7 mouse cellular contexts compared by ENCODE assay signal in genomic region chr10:127264971-127265370, GRCm38 (mm10). TPM values are rescaled to one million over a fixed set of nuclear protein-coding genes. Genes with fewer than 3 reads are reported as not detected.
"Had no signal": no experiment of that assay in that cellular context is flagged by ENCODE, and none has a peak within 500 bp of the region (broad histone marks: within the 10 kb centered on the region; RNA-seq: fewer than 3 reads in every experiment).

No protein-coding gene starts in this region.

- DNase-seq: lung, embryonic 14.5 days; lung, postnatal 10 days; lung, postnatal 4 days; right cerebral cortex, postnatal 14 days; thymus, adult 2 months; thymus, postnatal 25 days had no signal

RNA-seq across cellular contexts. Expression of gene Kif5a, which starts 1.8 kb away (rescaled TPM):
- total RNA-seq: neutrophil, adult 5-6 weeks had no signal
